Mouse (Mus musculus): ENCODE data around the gene Wdr63.
A peak's percentile ranks its signal among the peaks of the same experiment; 100 is the strongest.

The Wdr63 gene

GRCm38 (mm10) chr3:146107921-146108571 is at the start of gene Wdr63:
TSS of gene Wdr63 (minus strand) at chr3:146108130.
- peak; percentile 61 for DNase-seq (ENCODE audit: low read depth)

- no peak for DNase-seq (ENCODE audit: low read depth)
Measured at GRCm38 (mm10) chr3:146156811-146157210, 48.9 kb upstream of the Wdr63 start.

GRCm38 (mm10) chr3:146155628-146156576 is 48.0 kb upstream of the Wdr63 start:
- no peak for DNase-seq (ENCODE audit: low read depth)

- DNase-seq (ENCODE audit: low read depth), result peak; percentile 47
Measured at GRCm38 (mm10) chr3:146153862-146154611, 46.1 kb upstream of the Wdr63 start.

- DNase-seq (ENCODE audit: low read depth), result no peak
Measured at GRCm38 (mm10) chr3:146152913-146153312, 45.0 kb upstream of the Wdr63 start.

GRCm38 (mm10) chr3:146152348-146152747 is 44.4 kb upstream of the Wdr63 start:
- no peak for DNase-seq (ENCODE audit: low read depth)

GRCm38 (mm10) chr3:146151755-146152154 is 43.8 kb upstream of the Wdr63 start:
- DNase-seq (ENCODE audit: low read depth), result no peak

GRCm38 (mm10) chr3:146151328-146151727 is 43.4 kb upstream of the Wdr63 start:
- DNase-seq (ENCODE audit: low read depth), result no peak

GRCm38 (mm10) chr3:146150560-146150959 is 42.6 kb upstream of the Wdr63 start:
- no peak for DNase-seq (ENCODE audit: low read depth)

GRCm38 (mm10) chr3:146150058-146150400 is 42.1 kb upstream of the Wdr63 start:
- DNase-seq (ENCODE audit: low read depth), result no peak

- DNase-seq (ENCODE audit: low read depth), result no peak
Measured at GRCm38 (mm10) chr3:146149156-146150057, 41.5 kb upstream of the Wdr63 start, which contains the start of gene Mcoln2. TSS of gene Mcoln2 (plus strand) at chr3:146149833.

GRCm38 (mm10) chr3:146146131-146146530 is 38.2 kb upstream of the Wdr63 start:
- DNase-seq (ENCODE audit: low read depth), result peak; percentile 63

GRCm38 (mm10) chr3:146145501-146145900 is 37.6 kb upstream of the Wdr63 start:
- no peak for DNase-seq (ENCODE audit: low read depth)

- peak; percentile 41 for DNase-seq (ENCODE audit: low read depth)
Measured at GRCm38 (mm10) chr3:146142523-146142922, 34.6 kb upstream of the Wdr63 start.

GRCm38 (mm10) chr3:146140276-146140675 is 32.3 kb upstream of the Wdr63 start:
- DNase-seq (ENCODE audit: low read depth), result no peak

GRCm38 (mm10) chr3:146136422-146136821 is 28.5 kb upstream of the Wdr63 start:
- peak; percentile 19 for DNase-seq (ENCODE audit: low read depth)

- no peak for DNase-seq (ENCODE audit: low read depth)
Measured at GRCm38 (mm10) chr3:146135417-146135816, 27.5 kb upstream of the Wdr63 start.

GRCm38 (mm10) chr3:146134834-146135233 is 26.9 kb upstream of the Wdr63 start:
- DNase-seq (ENCODE audit: low read depth), result no peak

GRCm38 (mm10) chr3:146127205-146127604 is 19.3 kb upstream of the Wdr63 start:
- no peak for DNase-seq (ENCODE audit: low read depth)

- DNase-seq (ENCODE audit: low read depth), result peak; percentile 29
Measured at GRCm38 (mm10) chr3:146123464-146123825, 15.5 kb upstream of the Wdr63 start.

- DNase-seq (ENCODE audit: low read depth), result no peak
Measured at GRCm38 (mm10) chr3:146122807-146123463, 15.0 kb upstream of the Wdr63 start.

All from NIH3T3 (cell line).